ENCODE assay signal across 9 mouse cellular contexts in the genomic region with DNA sequence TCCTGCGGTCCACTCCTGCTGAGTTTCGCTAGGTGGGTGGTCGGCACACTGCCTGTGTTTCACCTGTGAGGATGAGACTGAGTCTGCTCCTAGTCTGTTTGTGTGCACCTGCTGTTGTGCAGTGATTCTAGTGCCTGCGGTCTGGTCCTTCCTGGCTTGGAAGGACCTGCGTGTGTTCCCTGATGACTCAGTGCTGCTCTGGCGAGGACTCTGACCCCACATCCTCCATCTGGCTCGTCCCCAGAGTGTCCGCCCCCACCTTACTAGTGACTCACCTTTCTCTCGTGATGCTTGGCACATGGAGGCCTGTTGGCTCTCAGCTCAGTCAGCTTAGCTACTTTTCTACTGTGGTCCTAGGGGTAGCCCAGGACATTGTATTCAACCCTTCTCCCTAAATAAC. TPM values are rescaled to one million over a fixed set of nuclear protein-coding genes. Genes with fewer than 3 reads are reported as not detected.
DNase-seq lines count a peak whose midpoint lies in the region; ATAC-seq lines count a peak whose summit lies in the region.
"Had no signal": no experiment of that assay in that cellular context is flagged by ENCODE, and none has a peak within 500 bp of the region (broad histone marks: within the 10 kb centered on the region; RNA-seq: fewer than 3 reads in every experiment).

No protein-coding gene starts in this region.

- DNase-seq in kidney, adult 11 months, result peak; percentile 86
- DNase-seq in T-cell, adult 2 months (ENCODE audit: low spot score), result peak; percentile 70
- DNase-seq in induced T-regulatory cell, adult 2 months (ENCODE audit: low read depth), result peak; percentile 74
- DNase-seq in naive thymus-derived CD4-positive, alpha-beta T cell, adult 2 months (ENCODE audit: low read depth), result peak; percentile 35
- no peak for DNase-seq in layer of hippocampus, adult 9-10 months (ENCODE audit: low spot score)
- no peak for DNase-seq in hindbrain, embryonic 10.5 days (ENCODE audit: low spot score)
- no peak for DNase-seq in spleen, postnatal 36 days (ENCODE audit: low spot score in 2 of 2)

- H3K4me3 ChIP-seq in kidney, embryonic 15.5 days (replicated peaks), result no peak overlapping the region
- no peak overlapping the region for H3K4me3 ChIP-seq in hindbrain, embryonic 10.5 days
- H3K4me3 ChIP-seq: embryonic facial prominence, embryonic 13.5 days had no signal

- H3K4me2 ChIP-seq in kidney, embryonic 15.5 days, result no peak overlapping the region
- H3K4me2 ChIP-seq: embryonic facial prominence, embryonic 13.5 days had no signal

- no peak overlapping the region for H3K9ac ChIP-seq in kidney, embryonic 15.5 days
- H3K9ac ChIP-seq: embryonic facial prominence, embryonic 13.5 days had no signal

- no peaks in the 10 kb centered on the region for H3K27me3 ChIP-seq in kidney, embryonic 15.5 days
- H3K27me3 ChIP-seq in hindbrain, embryonic 10.5 days (ENCODE audit: insufficient read depth, poor library complexity, severe bottlenecking), result no peaks in the 10 kb centered on the region
- H3K27me3 ChIP-seq: embryonic facial prominence, embryonic 13.5 days had no signal

- ATAC-seq in kidney, embryonic 15.5 days (replicated peaks; ENCODE audit: low FRiP score), result no peak

- H3K27ac ChIP-seq in kidney, embryonic 15.5 days, result no peak overlapping the region
- no peak overlapping the region for H3K27ac ChIP-seq in hindbrain, embryonic 10.5 days
- H3K27ac ChIP-seq: embryonic facial prominence, embryonic 13.5 days had no signal

- H3K9me3 ChIP-seq in kidney, embryonic 15.5 days (replicated peaks), result no peaks in the 10 kb centered on the region
- H3K9me3 ChIP-seq in hindbrain, embryonic 10.5 days, result no peaks in the 10 kb centered on the region
- H3K9me3 ChIP-seq: embryonic facial prominence, embryonic 13.5 days had no signal

- WGBS in kidney, embryonic 15.5 days, result 63% methylated on average over 9 of the region's 9 CpGs
- WGBS in hindbrain, embryonic 10.5 days, result 67% methylated on average over 9 of the region's 9 CpGs

- no peaks in the 10 kb centered on the region for H3K36me3 ChIP-seq in kidney, embryonic 15.5 days
- H3K36me3 ChIP-seq in hindbrain, embryonic 10.5 days, result no peaks in the 10 kb centered on the region
- H3K36me3 ChIP-seq: embryonic facial prominence, embryonic 13.5 days had no signal

- H3K4me1 ChIP-seq in kidney, embryonic 15.5 days, result no peaks in the 10 kb centered on the region
- no peaks in the 10 kb centered on the region for H3K4me1 ChIP-seq in hindbrain, embryonic 10.5 days (replicated peaks)
- H3K4me1 ChIP-seq: embryonic facial prominence, embryonic 13.5 days had no signal

RNA-seq across cellular contexts. Expression of a gene that starts 18.5 kb away (rescaled TPM):
- 17.3 and 18.6 TPM in 2 replicates for polyA plus RNA-seq in kidney, embryonic 15.5 days (2015; fragmentation: Nextera tagmentation; extraction: Ambion mirVana)
- polyA plus RNA-seq in hindbrain, embryonic 10.5 days (2016; fragmentation: Nextera tagmentation; extraction: Ambion mirVana), result 12.3 and 14.9 TPM in 2 replicates

Comparison
In these comparisons a context has a peak if more than half of its experiments do, and no peak if none do; other contexts are left out.
1. DNase-seq: peak in kidney, adult 11 months (single experiment), T-cell, adult 2 months (single experiment), induced T-regulatory cell, adult 2 months (single experiment) and naive thymus-derived CD4-positive, alpha-beta T cell, adult 2 months (single experiment); none in layer of hippocampus, adult 9-10 months (single experiment), hindbrain, embryonic 10.5 days (single experiment) and spleen, postnatal 36 days (0 of 2).